In the genomic region with DNA sequence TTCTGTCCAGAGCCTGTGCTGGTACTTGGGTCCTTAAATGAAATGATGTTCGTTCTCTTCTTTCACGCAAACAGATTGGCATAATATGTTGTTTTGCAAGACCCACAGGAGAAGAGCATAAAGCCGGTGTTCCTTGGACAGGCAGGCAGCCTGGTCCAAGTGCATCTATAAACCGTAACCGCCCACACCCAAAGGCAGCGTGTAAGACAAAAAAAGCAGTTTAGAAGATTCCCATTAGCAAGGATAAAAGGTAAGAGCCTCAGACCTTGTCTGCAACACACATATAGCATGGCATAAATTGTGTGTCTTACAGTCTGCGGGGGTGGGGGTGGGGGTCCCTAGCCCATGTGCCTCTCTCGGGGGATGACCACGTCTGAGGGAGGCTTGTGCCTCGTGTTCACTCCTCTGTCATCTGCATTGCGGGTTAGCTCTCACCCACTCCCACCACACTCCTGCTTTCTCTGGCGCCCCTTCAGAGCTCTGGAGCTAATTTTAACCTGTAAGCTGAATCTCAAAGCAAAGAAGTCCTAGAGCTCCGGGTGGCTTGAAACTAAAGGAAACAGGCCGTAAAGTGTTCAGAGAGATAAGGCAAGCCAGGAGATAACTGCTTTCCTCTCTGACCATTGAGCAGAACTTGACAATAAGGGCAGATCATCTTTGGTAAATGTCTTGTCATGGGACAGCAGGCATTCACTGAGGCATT, we compare ENCODE assay signal across 8 mouse cellular contexts. TPM values are rescaled to one million over a fixed set of nuclear protein-coding genes. Genes with fewer than 3 reads are reported as not detected.
A peak's percentile ranks its signal among the peaks of the same experiment; 100 is the strongest.
DNase-seq lines count a peak whose midpoint lies in the region; ATAC-seq and TF ChIP-seq lines count a peak whose summit lies in the region.
"Had no signal": no experiment of that assay in that cellular context is flagged by ENCODE, and none has a peak within 500 bp of the region (broad histone marks: within the 10 kb centered on the region; RNA-seq: fewer than 3 reads in every experiment).

No protein-coding gene starts in this region.

- H3K4me2 ChIP-seq in heart, embryonic 15.5 days = peak overlapping the region; percentile 11
- H3K4me2 ChIP-seq in liver, postnatal 0 days (ENCODE audit: low read depth, low read length) = peak overlapping the region; percentile 52

- 0 out of 2 replicates have a peak, but pooled peaks cover 2% of the 10 kb centered on the region for H3K9me3 ChIP-seq in G1E (replicated peaks)
- H3K9me3 ChIP-seq in heart, embryonic 15.5 days (replicated peaks) = no peaks in the 10 kb centered on the region
- H3K9me3 ChIP-seq in liver, postnatal 0 days (ENCODE audit: low read length) = no peaks in the 10 kb centered on the region
- H3K9me3 ChIP-seq: liver, embryonic 15.5 days had no signal

- peak overlapping the region; percentile 57; the same call in 1 of the 2 replicates for H3K4me3 ChIP-seq in G1E (ENCODE audit: low read depth, low read length)
- no peak overlapping the region for H3K4me3 ChIP-seq in heart, embryonic 15.5 days
- H3K4me3 ChIP-seq in liver, postnatal 0 days (ENCODE audit: low read depth, low read length) = no peak overlapping the region
- H3K4me3 ChIP-seq: liver, embryonic 15.5 days had no signal

- peak overlapping the region; percentile 81 for H3K27ac ChIP-seq in heart, embryonic 15.5 days
- H3K27ac ChIP-seq in liver, postnatal 0 days (ENCODE audit: low read depth) = peak overlapping the region; percentile 82

- peak; percentile 76 for ATAC-seq in G1E (ENCODE audit: extremely low read depth, insufficient number of reproducible peaks, low FRiP score, poor library complexity, severe bottlenecking)
- peak; percentile 20; the same call in 1 of the 2 replicates for ATAC-seq in heart, embryonic 15.5 days (replicated peaks; ENCODE audit: insufficient number of reproducible peaks, insufficient read depth, low FRiP score, low read depth)
- no peak for ATAC-seq in liver, postnatal 0 days

- H3K4me1 ChIP-seq in G1E (ENCODE audit: insufficient read depth, low read depth, low read length) = peaks cover 40% of the 10 kb centered on the region
- peaks cover 37% of the 10 kb centered on the region for H3K4me1 ChIP-seq in heart, embryonic 15.5 days (replicated peaks)
- peaks cover 34% of the 10 kb centered on the region for H3K4me1 ChIP-seq in liver, postnatal 0 days (ENCODE audit: insufficient read depth)

- peak; percentile 21; the same call in 1 of the 2 replicates for TF ChIP-seq EP300 in liver, postnatal 0 days (IDR thresholded peaks at IDR 0.05; ENCODE audit: low read depth)

- no peaks in the 10 kb centered on the region for H3K27me3 ChIP-seq in G1E (ENCODE audit: insufficient read depth, low read length)
- H3K27me3 ChIP-seq in heart, embryonic 15.5 days = no peaks in the 10 kb centered on the region
- H3K27me3 ChIP-seq in liver, postnatal 0 days (ENCODE audit: insufficient read depth, low read length) = no peaks in the 10 kb centered on the region
- H3K27me3 ChIP-seq: liver, embryonic 15.5 days had no signal

- DNase-seq in G1E (ENCODE audit: low spot score) = peak; percentile 64
- DNase-seq in c-Kit-positive CD71-positive TER-119-positive erythroid progenitor cells, embryonic 14.5 days (ENCODE audit: low spot score) = peak; percentile 27
- DNase-seq in liver, postnatal 0 days = no peak
- DNase-seq in cerebellum, adult 9-11 months = no peak
- no peak for DNase-seq in urinary bladder, postnatal 10 days (ENCODE audit: low spot score)
- DNase-seq in adrenal gland, postnatal 14 days = no peak

- WGBS in heart, embryonic 15.5 days = 31% methylated on average over 14 of the region's 14 CpGs
- WGBS in liver, postnatal 0 days (ENCODE audit: insufficient replicate concordance) = 36% methylated on average over 14 of the region's 14 CpGs

- H3K36me3 ChIP-seq in G1E (replicated peaks) = no peaks in the 10 kb centered on the region
- H3K36me3 ChIP-seq in heart, embryonic 15.5 days = no peaks in the 10 kb centered on the region
- no peaks in the 10 kb centered on the region for H3K36me3 ChIP-seq in liver, postnatal 0 days (replicated peaks; ENCODE audit: insufficient read depth, low read length)
- H3K36me3 ChIP-seq: liver, embryonic 15.5 days had no signal

- peak overlapping the region; percentile 32; the same call in 1 of the 2 replicates for H3K9ac ChIP-seq in heart, embryonic 15.5 days
- H3K9ac ChIP-seq in liver, postnatal 0 days (replicated peaks) = no peak overlapping the region
- H3K9ac ChIP-seq: liver, embryonic 15.5 days had no signal

- TF ChIP-seq CTCF in G1E (IDR thresholded peaks at IDR 0.05; ENCODE audit: low read depth, low read length) = no peak
- no peak for TF ChIP-seq CTCF in liver, postnatal 0 days (IDR thresholded peaks at IDR 0.05; ENCODE audit: low read depth)

RNA-seq across cellular contexts. Expression of gene Mcur1, which starts 29.7 kb away (rescaled TPM):
- total RNA-seq in G1E (2014; fragmentation: Nextera tagmentation) (18.9 and 22.3 TPM in 2 replicates), G1E (2017) (14.8 and 16.6 TPM in 2 replicates)
- 8.2 and 9.6 TPM in 2 replicates for polyA plus RNA-seq in G1E (2012)
- polyA plus RNA-seq in heart, embryonic 15.5 days (2015; fragmentation: Nextera tagmentation; extraction: Ambion mirVana) = 17.2 and 17.3 TPM in 2 replicates
- 8.8 and 8.9 TPM in 2 replicates for polyA plus RNA-seq in liver, postnatal 0 days (2015; fragmentation: Nextera tagmentation; extraction: Ambion mirVana)
- 65.5 and 66.1 TPM in 2 replicates for total RNA-seq in adrenal gland, postnatal 14 days (2021)

RNA-seq across cellular contexts. Expression of gene Ranbp9, which starts 49.2 kb away (rescaled TPM):
- 132 and 142 TPM in 2 replicates for total RNA-seq in G1E (2014; fragmentation: Nextera tagmentation)
- 60.9 and 66.3 TPM in 2 replicates for total RNA-seq in G1E (2017)
- polyA plus RNA-seq in G1E (2012) = 81.0 and 105 TPM in 2 replicates
- polyA plus RNA-seq in heart, embryonic 15.5 days (2015; fragmentation: Nextera tagmentation; extraction: Ambion mirVana) = 6.5 and 7.7 TPM in 2 replicates
- polyA plus RNA-seq in liver, postnatal 0 days (2015; fragmentation: Nextera tagmentation; extraction: Ambion mirVana) = 3.0 and 4.6 TPM in 2 replicates
- total RNA-seq in adrenal gland, postnatal 14 days (2021) = 57.1 and 74.2 TPM in 2 replicates

Comparison
In these comparisons a context has a peak if more than half of its experiments do, and no peak if none do; other contexts are left out.
1. DNase-seq: peak in G1E (single experiment) and c-Kit-positive CD71-positive TER-119-positive erythroid progenitor cells, embryonic 14.5 days (single experiment); none in liver, postnatal 0 days (single experiment), cerebellum, adult 9-11 months (single experiment), urinary bladder, postnatal 10 days (single experiment) and adrenal gland, postnatal 14 days (single experiment).